Comparison of ENCODE assay signal across 8 mouse cellular contexts in genomic region chr2:25428442-25429236, GRCm38 (mm10). TPM values are rescaled to one million over a fixed set of nuclear protein-coding genes. Genes with fewer than 3 reads are reported as not detected.
DNase-seq lines count a peak whose midpoint lies in the region; ATAC-seq and TF ChIP-seq lines count a peak whose summit lies in the region.

Gene Abca2 (plus strand): TSS chr2:25428703.

- peak; percentile 81 for ATAC-seq in Patski
- peak; percentile 93 for ATAC-seq in hindbrain, embryonic 14.5 days (ENCODE audit: low FRiP score)

- no peaks in the 10 kb centered on the region for H3K9me3 ChIP-seq in hindbrain, embryonic 14.5 days (ENCODE audit: control insufficient read depth, low read length)

- no peaks in the 10 kb centered on the region for H3K27me3 ChIP-seq in Patski
- H3K27me3 ChIP-seq in hindbrain, embryonic 14.5 days (ENCODE audit: control insufficient read depth, insufficient read depth, low read length): peaks cover 4% of the 10 kb centered on the region; the same call in 1 of the 2 replicates

- no peak for TF ChIP-seq CTCF in Patski (IDR thresholded peaks at IDR 0.05)

- peak within 1 kb of the TSS; percentile 93 for H3K9ac ChIP-seq in hindbrain, embryonic 14.5 days

- peak within 1 kb of the TSS; percentile 91 for H3K4me3 ChIP-seq in hindbrain, embryonic 14.5 days (replicated peaks; ENCODE audit: low read length)

- DNase-seq in Patski (ENCODE audit: low read depth, low spot score): peak; percentile 42
- DNase-seq in cerebellum, postnatal 14 days: peak; percentile 97 to 99
- DNase-seq in frontal cortex, postnatal 25 days (ENCODE audit: low spot score in 2 of 2): peak; percentile 93 to 95
- DNase-seq in hindbrain, embryonic 14.5 days (ENCODE audit: low spot score): peak; percentile 97
- DNase-seq in layer of hippocampus, postnatal 36 days: peak; percentile 96 to 97
- DNase-seq in lung, postnatal 36 days: peak; percentile 96
- peak; percentile 96 for DNase-seq in retina, postnatal 1 day
- peak; percentile 83 to 87 for DNase-seq in urinary bladder, adult 18-20 months (ENCODE audit: low spot score in 2 of 2)

- H3K4me2 ChIP-seq in hindbrain, embryonic 14.5 days (replicated peaks): peak within 1 kb of the TSS; percentile 86

- CTCF ChIA-PET in Patski (lab: Charles Lee): interaction anchor here (0.6 to 1.4 kb wide), 7 partner anchors 12 to 153 kb away, joined by 3 to 6 read pairs (median 3); partner anchors contain the start of gene Ajm1

- H3K36me3 ChIP-seq in hindbrain, embryonic 14.5 days (replicated peaks; ENCODE audit: control insufficient read depth, insufficient read depth): peaks cover 10% of the 10 kb centered on the region

- in situ Hi-C loops in Patski (cut with MboI; ENCODE audit: low pct_unique_long_range_greater_than_20kb): no loop called here

- peak within 1 kb of the TSS; percentile 84 for H3K27ac ChIP-seq in hindbrain, embryonic 14.5 days

- peaks cover 29% of the 10 kb centered on the region for H3K4me1 ChIP-seq in hindbrain, embryonic 14.5 days (replicated peaks; ENCODE audit: control insufficient read depth, insufficient read depth, low read length)

- WGBS in hindbrain, embryonic 14.5 days: under 1% methylated on average over 65 of the region's 89 CpGs

- POLR2A ChIA-PET in Patski (lab: Charles Lee): interaction anchor here (0.6 to 1.1 kb wide), 4 partner anchors 31 to 143 kb away, joined by 3 to 9 read pairs (median 4); no protein-coding TSS in a partner anchor

RNA-seq across cellular contexts. Expression of gene Abca2, which starts in this region (rescaled TPM):
- polyA plus RNA-seq in Patski (2021): 98.6 TPM
- polyA plus RNA-seq in hindbrain, embryonic 14.5 days (2014; fragmentation: Nextera tagmentation; extraction: Ambion mirVana): 15.6 and 17.3 TPM in 2 replicates
- total RNA-seq in layer of hippocampus, postnatal 36 days (2021): 100 to 1,000 TPM; 147 to 167 TPM

Comparison
In these comparisons a context has a peak if more than half of its experiments do, and no peak if none do; other contexts are left out.
1. Peak in every context shown above with its lines: DNase-seq, ATAC-seq, H3K4me3 ChIP-seq and H3K27ac ChIP-seq.
2. DNase-seq: peak in every context shown above with its lines; median percentile 98 in cerebellum, postnatal 14 days; 97 in hindbrain, embryonic 14.5 days; 96 in layer of hippocampus, postnatal 36 days; 96 in lung, postnatal 36 days; 96 in retina, postnatal 1 day; 94 in frontal cortex, postnatal 25 days; 85 in urinary bladder, adult 18-20 months; 42 in Patski.